Comparison of ENCODE assay signal across 14 mouse cellular contexts in genomic region chr9:45274218-45274617, GRCm38 (mm10). TPM values are rescaled to one million over a fixed set of nuclear protein-coding genes. Genes with fewer than 3 reads are reported as not detected.
DNase-seq lines count a peak whose midpoint lies in the region; ATAC-seq and TF ChIP-seq lines count a peak whose summit lies in the region.
"Had no signal": no experiment of that assay in that cellular context is flagged by ENCODE, and none has a peak within 500 bp of the region (broad histone marks: within the 10 kb centered on the region; RNA-seq: fewer than 3 reads in every experiment).

No protein-coding gene starts in this region.

- no peak overlapping the region; the same call in 1 of the 2 replicates for H3K4me2 ChIP-seq in liver, postnatal 0 days (ENCODE audit: low read depth, low read length)
- H3K4me2 ChIP-seq in midbrain, postnatal 0 days (ENCODE audit: low read depth, low read length, poor library complexity, severe bottlenecking), result no peak overlapping the region

- peak overlapping the region; percentile 75 for H3K27ac ChIP-seq in liver, postnatal 0 days (ENCODE audit: low read depth)
- no peak overlapping the region for H3K27ac ChIP-seq in midbrain, postnatal 0 days (ENCODE audit: low read depth, low read length)

- peak; percentile 93 for TF ChIP-seq EP300 in liver, postnatal 0 days (IDR thresholded peaks at IDR 0.05; ENCODE audit: low read depth)

- H3K9ac ChIP-seq in liver, postnatal 0 days (replicated peaks), result no peak overlapping the region
- H3K9ac ChIP-seq in midbrain, postnatal 0 days (replicated peaks; ENCODE audit: low read length, poor library complexity, severe bottlenecking), result no peak overlapping the region

- peaks cover 42% of the 10 kb centered on the region for H3K4me1 ChIP-seq in liver, postnatal 0 days (ENCODE audit: insufficient read depth)
- no peaks in the 10 kb centered on the region for H3K4me1 ChIP-seq in midbrain, postnatal 0 days (ENCODE audit: insufficient read depth, low read length)

- no peak overlapping the region for H3K4me3 ChIP-seq in liver, postnatal 0 days (ENCODE audit: low read depth, low read length)
- no peak overlapping the region for H3K4me3 ChIP-seq in midbrain, postnatal 0 days (ENCODE audit: low read depth, low read length)
- H3K4me3 ChIP-seq: erythroblast, embryonic 14.5 days had no signal

- no peaks in the 10 kb centered on the region for H3K36me3 ChIP-seq in liver, postnatal 0 days (replicated peaks; ENCODE audit: insufficient read depth, low read length)
- no peaks in the 10 kb centered on the region for H3K36me3 ChIP-seq in midbrain, postnatal 0 days (ENCODE audit: insufficient read depth, low read length)

- no peaks in the 10 kb centered on the region for H3K9me3 ChIP-seq in liver, postnatal 0 days (ENCODE audit: low read length)
- H3K9me3 ChIP-seq in midbrain, postnatal 0 days (ENCODE audit: low read length), result no peaks in the 10 kb centered on the region

- WGBS in liver, postnatal 0 days (ENCODE audit: insufficient replicate concordance), result 27% methylated on average over 4 of the region's 4 CpGs
- WGBS in midbrain, postnatal 0 days, result 81% methylated on average over 4 of the region's 4 CpGs

- peak; percentile 79 for ATAC-seq in granulocyte monocyte progenitor cell, adult 5-6 weeks (replicated peaks; ENCODE audit: poor library complexity, severe bottlenecking)
- peak; percentile 91 for ATAC-seq in liver, postnatal 0 days
- ATAC-seq in frontal cortex, adult (ENCODE audit: low TSS enrichment), result no peak
- ATAC-seq in midbrain, postnatal 0 days (ENCODE audit: low FRiP score), result no peak

- H3K27me3 ChIP-seq in liver, postnatal 0 days (ENCODE audit: insufficient read depth, low read length), result peaks cover 7% of the 10 kb centered on the region
- no peaks in the 10 kb centered on the region; the same call in 1 of the 2 replicates for H3K27me3 ChIP-seq in midbrain, postnatal 0 days (ENCODE audit: insufficient read depth, low read length)

- no peak for TF ChIP-seq CTCF in liver, postnatal 0 days (IDR thresholded peaks at IDR 0.05; ENCODE audit: low read depth)
- no peak for TF ChIP-seq CTCF in midbrain, postnatal 0 days (IDR thresholded peaks at IDR 0.05)

- peak; percentile 32 for DNase-seq in CD4-positive helper T cell, adult 2 months (ENCODE audit: low read depth, low spot score)
- DNase-seq in MEL-GATA-1-ER (ENCODE audit: extremely low read depth, low read depth), result peak; percentile 100
- peak; percentile 59 for DNase-seq in liver, postnatal 0 days
- no peak for DNase-seq in midbrain, postnatal 0 days (ENCODE audit: low spot score)
- no peak for DNase-seq in urinary bladder, postnatal 25 days (ENCODE audit: low spot score)
- DNase-seq in lung, postnatal 10 days, result no peak
- DNase-seq: heart, postnatal 10 days; kidney, postnatal 14 days had no signal

RNA-seq across cellular contexts. Expression of gene Il10ra, which starts 5.3 kb away (rescaled TPM):
- 6.7 and 9.6 TPM in 2 replicates for total RNA-seq in granulocyte monocyte progenitor cell, adult 5-6 weeks (2014; fragmentation: Nextera tagmentation)
- 7.6 and 9.8 TPM in 2 replicates for total RNA-seq in granulocyte monocyte progenitor cell, adult 5-6 weeks (2017)
- 2.4 and 2.7 TPM in 2 replicates for polyA plus RNA-seq in liver, postnatal 0 days (2015; fragmentation: Nextera tagmentation; extraction: Ambion mirVana)
- 0.90 and 1.4 TPM in 2 replicates for total RNA-seq in midbrain, postnatal 0 days (2014; rRNA removed)
- polyA plus RNA-seq in midbrain, postnatal 0 days (2015; fragmentation: Nextera tagmentation; extraction: Ambion mirVana), result 0.81 and 0.87 TPM in 2 replicates

RNA-seq across cellular contexts. Expression of gene Tmprss13, which starts 44.7 kb away (rescaled TPM):
- not detected in 2 replicates for total RNA-seq in granulocyte monocyte progenitor cell, adult 5-6 weeks (2014; fragmentation: Nextera tagmentation)
- not detected in 2 replicates for total RNA-seq in granulocyte monocyte progenitor cell, adult 5-6 weeks (2017)
- polyA plus RNA-seq in liver, postnatal 0 days (2015; fragmentation: Nextera tagmentation; extraction: Ambion mirVana), result not detected in 2 replicates
- 0.05 TPM in 1 of 2 replicates, not detected in the other for total RNA-seq in midbrain, postnatal 0 days (2014; rRNA removed)
- polyA plus RNA-seq in midbrain, postnatal 0 days (2015; fragmentation: Nextera tagmentation; extraction: Ambion mirVana), result not detected in 2 replicates
- total RNA-seq: left cerebral cortex, adult 18-20 months had no signal
- polyA plus RNA-seq: erythroblast, embryonic 14.5 days; frontal cortex, adult 2 months; neural tube, embryonic 11.5 days had no signal

Comparison
In these comparisons a context has a peak if more than half of its experiments do, and no peak if none do; other contexts are left out.
1. DNase-seq: peak in CD4-positive helper T cell, adult 2 months (single experiment), MEL-GATA-1-ER (single experiment) and liver, postnatal 0 days (single experiment); none in midbrain, postnatal 0 days (single experiment), urinary bladder, postnatal 25 days (single experiment) and lung, postnatal 10 days (single experiment).
2. ATAC-seq: peak in granulocyte monocyte progenitor cell, adult 5-6 weeks (single experiment) and liver, postnatal 0 days (single experiment); none in frontal cortex, adult (single experiment) and midbrain, postnatal 0 days (single experiment).